Mouse (Mus musculus) c-Kit-positive CD71-positive TER-119-positive erythroid progenitor cells, embryonic 14.5 days (primary cell): ENCODE measurements around the gene Slc1a2.

Source experiments
- DNase-seq: peaks from one replicate; pipeline ENCODE4 v3.0.0-alpha.2; 2013; ENCODE audit warnings: low spot score

The Slc1a2 gene

GRCm38 (mm10) chr2:102658163-102658660, at the start of gene Slc1a2:
Slc1a2 (plus strand) TSS chr2:102658659.
- no peak for DNase-seq

DNA sequence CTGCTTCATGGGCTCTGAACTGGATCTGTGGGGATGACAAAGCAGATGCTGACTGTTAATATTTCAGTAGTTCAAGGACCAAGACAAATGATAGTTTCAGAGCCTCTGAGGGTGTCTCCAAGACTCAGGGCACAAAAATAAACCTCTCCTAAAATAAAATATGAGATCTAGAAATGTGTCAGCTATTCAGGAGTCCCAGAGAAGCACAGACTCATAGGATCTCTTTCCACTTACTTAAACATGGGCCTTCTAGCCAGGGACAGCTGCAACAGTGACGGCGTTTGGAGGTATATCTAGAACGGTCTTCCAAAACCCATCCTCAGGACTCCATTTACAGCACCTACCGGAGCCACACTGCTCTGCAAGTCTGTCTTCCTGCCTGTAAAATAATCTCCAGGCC, 48.0 kb upstream of the Slc1a2 start:
- no peak for DNase-seq

DNA sequence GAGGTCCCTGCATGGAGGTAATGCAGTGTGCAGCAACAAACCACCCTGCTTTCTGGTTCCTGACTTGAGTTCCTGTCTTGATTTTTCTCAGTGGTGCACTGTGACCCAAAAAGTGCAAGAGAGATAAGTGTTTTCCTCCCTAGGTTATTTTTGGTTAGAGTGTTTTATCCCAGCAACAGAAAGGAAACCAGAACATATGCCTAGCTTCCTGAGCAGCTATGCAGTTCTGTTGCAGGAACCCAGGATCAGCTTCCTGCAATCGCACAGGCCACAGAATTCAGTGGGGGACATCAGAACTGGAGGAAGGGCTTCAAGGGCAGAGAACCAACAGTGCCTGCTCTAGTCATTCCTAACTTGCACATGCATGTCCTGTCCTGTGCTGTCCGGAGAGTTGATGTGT, 41.8 kb upstream of the Slc1a2 start:
- no peak for DNase-seq

- DNase-seq = no peak
Observed at GRCm38 (mm10) chr2:102620744-102621429, 37.6 kb upstream of the Slc1a2 start.

DNA sequence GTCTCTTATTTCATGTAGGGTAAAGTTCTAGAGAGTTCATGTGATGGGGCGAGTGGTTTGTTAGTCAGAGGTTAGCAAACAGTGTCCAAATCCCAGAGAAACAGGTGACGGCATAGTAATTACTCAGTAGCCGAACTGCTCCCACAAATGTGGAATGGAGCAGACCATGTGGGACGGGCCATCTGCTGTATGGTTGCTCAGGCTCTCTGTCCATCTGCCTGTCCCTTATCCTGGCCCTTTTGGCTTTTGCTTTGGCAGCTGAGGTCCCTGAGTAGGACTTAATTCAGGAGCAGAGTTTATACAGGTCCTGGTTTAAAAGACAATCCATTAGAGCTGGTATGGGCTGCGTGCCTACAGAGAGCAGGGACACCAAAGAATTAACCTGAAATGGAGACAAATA, 36.3 kb upstream of the Slc1a2 start:
- no peak for DNase-seq

GRCm38 (mm10) chr2:102622943-102623342, 35.5 kb upstream of the Slc1a2 start:
- DNase-seq = no peak

DNA sequence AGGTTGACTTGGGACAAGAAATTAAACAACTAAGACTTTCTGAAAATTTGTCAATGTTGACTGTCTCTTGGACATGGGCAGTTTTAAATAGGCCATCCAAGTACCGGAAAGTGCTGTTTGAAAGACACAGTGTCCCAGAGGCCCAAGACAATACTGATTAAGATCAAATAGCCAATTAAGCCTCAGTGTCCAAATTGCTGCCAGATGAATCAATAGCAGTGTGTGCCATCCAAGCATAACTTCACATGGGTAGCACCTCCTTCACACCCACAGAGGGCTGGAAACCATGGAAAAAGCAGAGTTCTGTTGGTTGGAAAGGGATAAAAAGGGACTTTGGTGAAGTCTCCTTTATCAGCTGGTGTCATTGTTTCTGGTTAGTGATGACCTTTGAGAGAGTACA, 33.9 kb upstream of the Slc1a2 start:
- no peak for DNase-seq

- no peak for DNase-seq
Observed at GRCm38 (mm10) chr2:102632361-102632760, 26.1 kb upstream of the Slc1a2 start.

DNA sequence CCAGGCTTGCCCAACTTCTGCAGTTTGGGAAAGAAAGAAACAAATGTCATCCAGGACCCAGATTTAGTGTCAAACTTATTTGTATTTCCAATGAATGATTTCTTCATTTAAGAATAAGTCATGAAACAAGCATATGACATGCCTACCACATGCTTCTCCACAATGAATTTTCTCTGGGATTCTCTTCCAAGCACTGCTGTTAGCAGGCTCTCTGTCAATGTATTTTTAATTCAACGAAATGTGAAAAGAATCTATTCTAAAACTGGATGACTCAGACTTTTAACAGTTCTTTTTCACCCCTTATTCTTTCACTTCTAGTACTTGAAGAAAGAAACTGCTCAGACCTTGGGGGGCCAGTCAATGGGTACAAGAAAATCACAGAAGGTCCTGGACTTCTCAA, 24.4 kb upstream of the Slc1a2 start:
- DNase-seq = no peak

- no peak for DNase-seq
Observed at GRCm38 (mm10) chr2:102635523-102636060, 22.9 kb upstream of the Slc1a2 start.

- no peak for DNase-seq
Observed at GRCm38 (mm10) chr2:102636116-102636600, 22.3 kb upstream of the Slc1a2 start.

DNA sequence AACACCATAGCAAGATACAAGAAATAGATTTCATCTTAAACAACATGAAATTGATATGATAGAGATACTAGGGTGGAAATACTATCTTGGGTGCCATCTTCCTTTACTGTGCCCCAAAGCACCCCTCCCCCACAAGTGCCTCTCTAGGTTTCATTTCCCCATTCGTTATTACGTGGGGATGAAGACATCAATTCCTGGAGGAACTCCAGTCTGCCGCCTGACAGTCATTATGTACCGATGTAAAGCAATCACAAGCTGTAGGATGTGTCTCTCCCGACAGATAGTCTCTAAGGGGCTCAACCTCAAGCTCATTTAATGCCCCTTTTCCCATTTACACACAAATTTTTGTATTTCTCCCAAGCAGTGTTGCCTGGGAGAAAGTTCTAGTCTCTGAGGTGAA, 20.3 kb upstream of the Slc1a2 start:
- no peak for DNase-seq

DNA sequence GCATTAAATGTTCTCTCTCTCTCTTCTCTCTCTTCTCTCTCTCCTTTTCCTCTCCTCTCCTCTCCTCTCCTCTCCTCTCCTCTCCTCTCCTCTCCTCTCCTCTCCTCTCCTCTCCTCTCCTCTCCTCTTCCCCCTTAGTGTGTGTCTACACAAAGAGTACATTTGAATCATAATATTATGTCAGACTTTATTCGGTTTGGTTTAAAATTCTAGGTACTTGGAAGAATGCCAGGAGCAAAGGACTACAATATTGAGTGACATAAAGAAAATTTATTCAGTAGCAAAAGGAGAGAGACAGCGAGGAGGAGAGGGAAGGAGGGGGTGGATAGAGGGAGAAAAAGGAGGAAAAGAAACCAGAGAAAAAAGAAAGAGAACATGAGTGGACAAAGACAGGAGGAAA, 19.8 kb upstream of the Slc1a2 start:
- DNase-seq = no peak

DNA sequence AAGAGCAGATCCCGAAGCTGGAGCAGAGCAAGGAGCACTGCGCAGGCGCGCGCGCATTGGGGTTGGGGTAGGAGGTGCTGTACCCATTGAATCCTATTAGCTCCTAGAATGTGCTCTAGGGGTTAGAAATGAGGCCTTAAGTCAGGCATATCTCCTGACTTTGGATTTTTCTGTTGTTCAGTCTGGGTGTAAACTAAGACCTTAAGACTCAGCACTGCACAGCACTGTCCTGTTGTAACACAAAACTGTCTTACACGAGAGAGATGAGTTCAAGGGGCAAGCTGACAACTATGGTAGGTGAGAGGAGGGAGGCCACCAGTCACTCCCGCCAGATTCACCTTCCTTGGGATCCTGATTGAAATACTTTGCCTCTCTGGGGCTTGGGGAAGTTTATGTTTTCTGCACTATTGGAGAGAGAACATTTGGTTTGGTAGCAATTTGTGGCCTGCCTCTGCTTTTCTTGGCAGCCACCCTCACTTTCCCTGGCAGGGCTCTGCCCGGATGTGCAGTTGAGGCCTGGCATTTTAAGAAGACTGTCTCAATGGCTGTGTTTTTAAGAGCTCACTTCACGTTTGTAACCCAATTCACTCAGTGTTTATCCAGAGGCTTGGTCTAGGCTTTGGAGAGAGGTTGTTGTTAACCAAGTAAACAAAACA, 9.5 kb upstream of the Slc1a2 start:
- no peak for DNase-seq

GRCm38 (mm10) chr2:102650322-102650721, 8.1 kb upstream of the Slc1a2 start:
- no peak for DNase-seq

DNA sequence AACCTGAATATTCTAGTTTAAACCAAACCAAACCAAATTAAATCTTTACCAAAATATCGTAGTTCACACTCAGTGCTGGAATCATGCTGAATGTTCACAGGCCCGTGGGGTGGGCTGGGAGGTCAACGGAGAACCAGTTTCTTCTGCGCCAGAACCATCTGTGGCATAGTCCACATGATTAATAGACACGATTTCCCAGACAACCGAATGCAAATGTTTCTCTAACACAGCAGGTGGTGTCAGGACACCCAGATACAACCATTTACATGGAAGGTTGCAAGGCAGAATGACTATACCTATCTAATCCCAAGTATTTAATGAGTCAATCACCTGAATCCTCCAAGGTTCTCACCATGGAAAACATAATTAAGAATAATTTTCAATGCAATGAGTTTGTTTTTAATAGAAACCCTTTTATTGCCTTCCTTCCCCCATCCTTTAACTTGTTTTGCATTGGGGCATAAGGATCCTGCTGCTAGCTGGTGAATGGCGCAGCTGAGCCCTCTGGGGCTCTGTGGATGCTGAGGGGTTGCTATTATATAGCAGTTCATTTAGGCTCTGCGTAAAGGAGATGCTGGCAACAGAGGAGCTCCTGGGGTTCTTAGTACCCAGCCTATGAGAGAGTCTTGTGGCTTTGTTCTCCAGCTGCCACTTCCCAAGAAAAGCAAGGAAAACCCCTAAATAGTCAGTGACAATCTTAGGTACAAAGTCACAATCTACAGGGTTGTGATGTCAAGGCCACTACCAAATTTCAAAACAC, 2.3 kb upstream of the Slc1a2 start:
- DNase-seq = no peak

DNA sequence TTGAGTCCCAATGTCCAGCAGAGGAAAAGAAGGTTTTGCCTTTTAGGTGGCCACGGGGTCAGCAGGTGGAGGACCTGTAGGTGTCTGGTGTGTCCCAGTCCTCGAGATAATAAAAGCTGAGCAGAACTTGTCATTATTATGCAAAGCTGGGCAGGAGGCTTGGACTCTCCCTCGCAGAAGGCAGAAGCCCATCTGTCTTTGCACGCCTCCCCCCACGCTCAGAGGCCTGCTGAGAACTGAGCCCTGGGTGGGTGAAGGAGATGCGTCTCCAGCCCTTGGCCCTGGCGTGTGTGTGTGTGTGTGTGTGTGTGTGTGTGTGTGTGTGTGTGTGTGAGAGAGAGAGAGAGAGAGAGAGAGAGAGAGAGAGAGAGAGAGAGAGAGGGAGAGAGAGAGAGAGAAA, 733 bp upstream of the Slc1a2 start:
- no peak for DNase-seq

DNA sequence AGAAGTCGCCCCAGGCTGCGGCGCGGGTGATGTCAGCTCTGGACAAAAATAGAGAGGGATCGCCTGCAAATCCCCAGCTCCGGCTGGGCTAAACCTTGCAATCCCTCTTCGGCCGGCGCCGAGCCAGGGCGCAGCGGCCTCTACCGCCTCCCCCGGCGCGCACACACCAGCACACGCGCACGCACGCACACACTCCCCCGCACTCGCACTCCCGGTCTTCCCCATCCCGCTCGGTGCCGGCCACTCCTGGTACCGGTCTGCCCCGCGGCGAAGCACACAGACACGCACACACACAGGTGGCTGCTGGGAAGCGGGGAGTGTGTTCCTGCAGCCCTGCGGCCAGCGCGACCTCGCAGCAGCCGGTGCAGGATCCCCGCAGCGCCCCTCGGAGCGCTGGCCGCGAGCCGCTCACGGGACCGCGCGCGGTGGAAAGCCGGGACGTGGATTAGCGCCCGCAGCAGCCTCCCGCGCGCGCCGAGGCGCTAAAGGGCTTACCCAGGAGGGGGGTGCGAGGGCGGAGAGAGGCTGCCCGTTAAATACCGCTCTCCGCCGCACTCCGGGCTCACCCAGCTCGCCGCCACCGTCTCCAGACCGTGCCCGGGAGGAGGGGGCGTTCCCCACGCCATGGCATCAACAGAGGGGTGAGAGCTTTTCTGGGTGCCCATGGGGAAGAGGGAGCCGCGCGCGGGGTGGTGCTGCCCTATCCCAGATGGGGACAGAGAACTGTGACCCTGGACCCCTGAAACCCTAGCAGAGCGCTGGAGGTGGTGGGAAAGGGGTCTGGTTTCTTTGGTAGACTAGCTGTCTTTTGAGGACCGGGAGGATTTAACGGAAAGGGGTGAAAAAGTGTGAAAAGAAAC, 432 bp downstream of the Slc1a2 start:
- no peak for DNase-seq

GRCm38 (mm10) chr2:102659521-102659830, 1.0 kb downstream of the Slc1a2 start:
- no peak for DNase-seq

GRCm38 (mm10) chr2:102661052-102661451, 2.6 kb downstream of the Slc1a2 start:
- no peak for DNase-seq

- no peak for DNase-seq
Observed at GRCm38 (mm10) chr2:102662911-102663310, 4.5 kb downstream of the Slc1a2 start.

DNA sequence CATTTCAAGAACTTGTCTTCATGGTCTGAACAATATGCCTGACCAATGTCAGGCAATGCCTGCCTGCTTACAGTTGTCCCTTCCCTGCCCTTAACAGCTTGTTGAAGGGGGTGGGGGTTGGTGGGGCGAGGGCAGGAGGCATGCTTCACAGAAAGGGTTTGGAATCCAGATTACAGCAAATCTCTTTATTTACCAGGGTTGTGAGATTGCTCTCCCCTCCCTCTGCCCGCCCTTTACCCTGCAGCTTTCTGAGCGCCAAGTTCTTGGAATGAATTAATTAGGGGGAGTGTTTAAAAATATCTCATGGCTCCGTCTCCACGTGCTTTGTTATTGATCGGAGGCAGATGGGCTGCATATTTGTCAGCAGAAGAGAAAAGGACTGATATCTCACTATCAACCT, 4.9 kb downstream of the Slc1a2 start:
- no peak for DNase-seq
